Mouse (Mus musculus): ENCODE results near the gene 4833420G17Rik. TPM values are rescaled to one million over a fixed set of nuclear protein-coding genes. Genes with fewer than 3 reads are reported as not detected.
"Not testable (repeated sequence)": the region's sequence is repeated elsewhere in the genome, so short reads cannot be mapped to it uniquely, and the experiment has no call there.

The 4833420G17Rik gene
- 10 to 100 TPM; 25.3 to 25.5 TPM for total RNA-seq (2021)
- long read RNA-seq, experiment 1, partial matches to known transcripts: 2 of 17 reads
- long read RNA-seq, experiment 1, other reads (novel, unspliced or antisense): 10 of 17 reads
- long read RNA-seq, experiment 2, transcript 4833420G17Rik-206 (13 exons, 2,795 nt): major isoform, 6 of 20 reads
- long read RNA-seq, experiment 2, transcript 4833420G17Rik-201 (13 exons, 2,565 nt): minor isoform, 5 of 20 reads
- long read RNA-seq, experiment 2, partial matches to known transcripts: 1 of 20 reads
- long read RNA-seq, experiment 2, other reads (novel, unspliced or antisense): 7 of 20 reads

DNA sequence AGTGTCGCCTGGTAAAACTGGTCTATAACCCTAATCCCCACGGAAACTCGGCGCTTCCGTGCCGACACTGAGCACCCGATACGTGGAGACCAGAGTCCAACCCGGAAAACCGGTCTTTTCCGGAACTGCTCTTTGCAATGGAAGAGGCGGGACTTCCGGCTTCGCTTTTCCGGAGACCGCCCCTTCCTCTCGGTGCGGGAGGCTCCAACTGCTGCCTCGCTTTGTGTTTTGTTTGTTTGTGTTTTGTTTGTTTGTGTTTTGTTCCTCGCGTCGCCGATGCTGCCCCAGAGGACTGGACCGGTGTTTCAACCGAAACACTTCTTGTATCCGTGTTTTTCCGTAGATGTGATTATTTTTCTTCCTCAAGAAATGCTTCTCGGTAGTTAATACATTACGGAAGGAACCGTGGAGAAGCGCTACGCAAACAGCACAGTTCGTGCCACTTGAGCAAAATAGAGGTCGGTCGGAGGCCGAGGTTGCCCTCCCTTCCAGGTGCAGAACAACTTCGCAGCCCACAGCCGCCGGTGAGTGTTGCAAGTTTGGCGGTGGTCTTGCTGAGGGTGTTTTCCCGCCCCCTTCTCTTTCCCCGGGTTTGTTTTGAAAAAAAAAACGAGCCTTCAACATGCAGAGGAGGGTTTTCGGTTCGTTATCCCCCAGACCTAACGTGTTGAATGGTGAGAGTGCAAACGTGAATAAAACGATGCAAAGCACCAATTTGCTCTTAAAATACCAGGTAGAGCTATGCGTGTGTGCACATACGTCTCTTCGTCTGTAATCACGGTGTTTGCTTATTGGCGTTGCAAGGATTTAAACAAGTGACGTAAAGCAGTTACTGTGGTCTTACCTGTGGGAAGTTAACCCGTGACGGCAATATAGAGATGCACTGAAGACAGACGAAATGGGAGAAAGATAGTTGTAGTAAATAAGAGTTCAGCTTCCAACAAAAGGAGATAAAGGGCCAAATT lies at the start of gene 4833420G17Rik:
TSS of gene 4833420G17Rik (plus strand) at position 173 of the 965 bp plus-strand sequence.
- peak; percentile 84 to 91 for DNase-seq (ENCODE audit: low spot score in 2 of 2)

- DNase-seq (ENCODE audit: low spot score in 2 of 2): no peak
These were observed 49.5 kb upstream of the 4833420G17Rik start for GRCm38 (mm10) chr13:119413026-119413425.

- DNase-seq (ENCODE audit: low spot score in 2 of 2): no peak
These were observed 44.1 kb upstream of the 4833420G17Rik start for GRCm38 (mm10) chr13:119418479-119418878.

DNA sequence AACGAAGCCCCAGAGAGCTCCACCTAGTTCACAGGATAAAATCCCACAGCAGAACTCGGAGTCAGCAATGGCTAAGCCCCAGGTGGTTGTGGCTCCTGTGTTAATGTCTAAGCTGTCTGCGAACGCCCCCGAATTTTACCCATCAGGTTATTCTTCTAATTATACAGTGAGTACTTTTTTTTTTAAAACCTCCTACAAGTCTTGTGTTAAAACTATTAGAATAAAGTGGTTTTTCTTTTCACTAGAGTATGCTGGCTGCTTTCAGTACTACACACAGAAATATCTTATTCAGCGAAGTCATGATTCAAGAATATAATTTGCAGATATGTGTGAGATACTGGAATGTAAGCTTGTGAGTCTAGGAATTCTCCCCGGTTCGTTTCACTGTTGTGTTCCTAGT lies 32.4 kb upstream of the 4833420G17Rik start:
- no peak for DNase-seq (ENCODE audit: low spot score in 2 of 2)

DNA sequence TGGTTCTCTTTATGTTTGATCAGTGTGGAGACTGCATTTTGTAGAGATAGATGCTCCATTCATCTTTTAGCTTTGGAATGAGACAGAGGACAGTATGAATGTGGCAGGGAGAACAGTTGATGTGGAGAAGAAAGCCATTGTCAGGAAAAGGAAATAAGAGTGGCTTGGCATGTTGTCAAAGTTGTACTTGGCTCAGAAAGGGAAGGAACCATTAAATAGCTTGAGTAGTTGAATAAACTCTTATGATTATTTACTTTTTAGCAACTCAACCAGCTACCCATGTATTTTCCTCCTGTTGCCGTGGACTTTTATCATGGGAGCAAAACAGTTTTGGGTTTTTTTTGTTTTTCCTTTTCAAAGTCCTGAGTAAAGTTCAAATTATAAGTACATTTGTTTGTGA lies 30.5 kb upstream of the 4833420G17Rik start:
- DNase-seq (ENCODE audit: low spot score in 2 of 2): no peak

- DNase-seq (ENCODE audit: low spot score in 2 of 2): no peak
These were observed 28.2 kb upstream of the 4833420G17Rik start for GRCm38 (mm10) chr13:119434359-119434758.

- DNase-seq (ENCODE audit: low spot score in 2 of 2): no peak
These were observed 20.3 kb upstream of the 4833420G17Rik start for GRCm38 (mm10) chr13:119442244-119442643.

GRCm38 (mm10) chr13:119453563-119453962 lies 9.0 kb upstream of the 4833420G17Rik start:
- no peak for DNase-seq (ENCODE audit: low spot score in 2 of 2)

- DNase-seq (ENCODE audit: low spot score in 2 of 2): no peak
These were observed 7.5 kb upstream of the 4833420G17Rik start for GRCm38 (mm10) chr13:119455082-119455481.

DNA sequence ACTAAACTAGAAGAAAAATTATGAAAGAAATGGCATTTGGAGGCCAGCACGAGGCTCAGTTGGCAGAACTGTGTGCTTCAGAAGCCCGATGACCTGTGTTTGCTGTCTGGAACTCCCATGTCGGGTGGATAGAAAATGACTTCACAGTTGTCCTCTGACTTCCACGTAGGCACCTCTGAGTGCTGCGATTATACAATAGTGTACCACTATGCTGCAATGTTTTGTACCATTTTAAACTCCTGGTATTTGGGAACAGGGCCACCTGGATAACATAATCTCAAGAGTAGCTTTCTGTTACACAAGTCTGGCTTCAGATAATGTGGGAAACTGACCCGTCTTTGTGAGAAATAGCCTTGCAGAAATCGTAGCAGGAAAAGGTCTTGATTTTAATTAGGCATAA lies 6.2 kb upstream of the 4833420G17Rik start:
- DNase-seq (ENCODE audit: low spot score in 2 of 2): no peak

- DNase-seq (ENCODE audit: low spot score in 2 of 2): no peak
These were observed 520 bp upstream of the 4833420G17Rik start for GRCm38 (mm10) chr13:119461900-119462595.

GRCm38 (mm10) chr13:119476631-119477030 lies 14.1 kb downstream of the 4833420G17Rik start:
- DNase-seq (ENCODE audit: low spot score in 2 of 2): no peak

DNA sequence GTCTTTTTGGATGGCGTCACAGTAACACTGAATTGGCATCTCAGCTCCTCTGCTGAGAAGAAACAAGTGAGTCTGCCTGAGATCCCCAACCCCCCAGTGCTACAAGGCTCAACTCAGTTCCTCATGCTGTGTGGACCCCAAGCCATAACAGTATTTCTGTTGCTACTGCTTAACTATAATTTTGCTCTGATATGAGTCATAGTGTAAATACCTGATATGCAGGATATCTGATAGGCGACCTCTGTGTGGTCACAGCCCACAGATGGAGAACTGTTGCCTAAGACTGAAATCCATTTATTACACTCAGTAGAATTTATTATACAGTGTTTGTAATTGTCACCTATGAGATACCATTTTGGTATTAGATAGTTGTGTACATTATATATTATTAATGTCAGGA lies 15.2 kb downstream of the 4833420G17Rik start:
- DNase-seq (ENCODE audit: low spot score in 2 of 2): no peak

GRCm38 (mm10) chr13:119487354-119487753 lies 24.8 kb downstream of the 4833420G17Rik start:
- no peak for DNase-seq (ENCODE audit: low spot score in 2 of 2)

GRCm38 (mm10) chr13:119487880-119488580 lies 25.5 kb downstream of the 4833420G17Rik start, which contains the start of the genes Tmem267 and 3110070M22Rik:
Gene Tmem267, plus strand, starts transcription at chr13:119488039.
Gene 3110070M22Rik, minus strand, starts transcription at chr13:119488383.
- peak; percentile 80 to 86 for DNase-seq (ENCODE audit: low spot score in 2 of 2)

DNA sequence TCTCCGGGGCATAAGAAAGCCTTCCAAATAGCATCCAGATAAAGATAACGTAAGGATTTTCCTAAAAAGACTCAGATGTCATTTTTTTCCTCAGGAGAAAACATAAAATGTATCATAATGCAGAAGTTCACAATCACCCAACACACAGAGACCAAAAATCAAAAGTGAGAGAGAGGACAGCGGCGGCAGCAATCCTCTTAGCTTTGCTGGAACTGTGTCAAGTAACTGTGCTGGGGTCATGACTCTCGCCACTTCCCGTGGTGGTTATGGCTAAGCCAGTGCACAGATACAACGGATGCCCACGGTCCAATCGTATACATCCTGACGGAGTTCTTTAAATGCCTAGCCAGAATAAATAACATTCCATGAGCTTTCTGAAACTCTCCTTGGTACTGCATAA lies 29.5 kb downstream of the 4833420G17Rik start:
- DNase-seq (ENCODE audit: low spot score in 2 of 2): not testable (repeated sequence)

DNA sequence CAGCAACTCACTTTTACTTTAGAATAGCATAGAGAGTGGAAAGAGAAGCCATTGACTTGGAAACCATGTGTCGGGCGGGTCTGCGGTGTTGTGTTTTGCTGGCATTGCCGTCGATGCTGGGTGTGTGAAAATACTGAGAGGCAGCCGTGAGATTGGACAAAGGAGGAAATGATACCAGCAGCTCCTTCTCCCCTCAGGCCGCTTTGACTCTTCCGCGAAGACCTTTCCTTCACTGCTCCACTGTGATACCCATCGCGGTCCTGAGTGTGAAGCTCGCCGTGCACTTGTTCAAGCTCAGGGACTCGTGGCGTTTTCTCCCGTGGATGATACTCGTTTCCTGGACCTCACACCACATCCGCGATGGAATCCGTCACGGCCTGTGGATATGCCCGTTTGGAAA lies 32.4 kb downstream of the 4833420G17Rik start:
- DNase-seq (ENCODE audit: low spot score in 2 of 2): not testable (repeated sequence)

Measured in layer of hippocampus, postnatal 14 days (tissue).